Mouse (Mus musculus): ENCODE measurements around the gene Arhgef3.

The Arhgef3 gene

GRCm38 (mm10) chr14:27379404-27379803, 264.7 kb downstream of the Arhgef3 start:
- DNase-seq (ENCODE audit: low spot score) = no peak

- DNase-seq (ENCODE audit: low spot score) = no peak
Observed at GRCm38 (mm10) chr14:27381459-27381858, 266.8 kb downstream of the Arhgef3 start.

GRCm38 (mm10) chr14:27383321-27383830, 268.7 kb downstream of the Arhgef3 start:
- no peak for DNase-seq (ENCODE audit: low spot score)

- no peak for DNase-seq (ENCODE audit: low spot score)
Observed at GRCm38 (mm10) chr14:27384143-27384542, 269.4 kb downstream of the Arhgef3 start.

- DNase-seq (ENCODE audit: low spot score) = no peak
Observed at GRCm38 (mm10) chr14:27388616-27389015, 273.9 kb downstream of the Arhgef3 start.

- DNase-seq (ENCODE audit: low spot score) = no peak
Observed at GRCm38 (mm10) chr14:27389722-27390121, 275.0 kb downstream of the Arhgef3 start.

GRCm38 (mm10) chr14:27390663-27391062, 276.0 kb downstream of the Arhgef3 start:
- DNase-seq (ENCODE audit: low spot score) = no peak

- DNase-seq (ENCODE audit: low spot score) = no peak
Observed at GRCm38 (mm10) chr14:27391776-27392308, 277.1 kb downstream of the Arhgef3 start.

GRCm38 (mm10) chr14:27392660-27393059, 278.0 kb downstream of the Arhgef3 start:
- DNase-seq (ENCODE audit: low spot score) = no peak

GRCm38 (mm10) chr14:27393806-27394205, 279.1 kb downstream of the Arhgef3 start:
- DNase-seq (ENCODE audit: low spot score) = no peak

- DNase-seq (ENCODE audit: low spot score) = no peak
Observed at GRCm38 (mm10) chr14:27396424-27396823, 281.7 kb downstream of the Arhgef3 start.

- DNase-seq (ENCODE audit: low spot score) = no peak
Observed at GRCm38 (mm10) chr14:27397526-27397925, 282.8 kb downstream of the Arhgef3 start.

GRCm38 (mm10) chr14:27400495-27400894, 285.8 kb downstream of the Arhgef3 start:
- no peak for DNase-seq (ENCODE audit: low spot score)

GRCm38 (mm10) chr14:27401717-27402278, 287.1 kb downstream of the Arhgef3 start:
- no peak for DNase-seq (ENCODE audit: low spot score)

GRCm38 (mm10) chr14:27402332-27403250, 287.9 kb downstream of the Arhgef3 start:
- no peak for DNase-seq (ENCODE audit: low spot score)

GRCm38 (mm10) chr14:27405452-27405851, 290.8 kb downstream of the Arhgef3 start:
- DNase-seq (ENCODE audit: low spot score) = no peak

- no peak for DNase-seq (ENCODE audit: low spot score)
Observed at GRCm38 (mm10) chr14:27405947-27406346, 291.2 kb downstream of the Arhgef3 start.

GRCm38 (mm10) chr14:27408240-27408639, 293.5 kb downstream of the Arhgef3 start:
- DNase-seq (ENCODE audit: low spot score) = no peak

- DNase-seq (ENCODE audit: low spot score) = no peak
Observed at GRCm38 (mm10) chr14:27409662-27410061, 295.0 kb downstream of the Arhgef3 start.

- DNase-seq (ENCODE audit: low spot score) = no peak
Observed at GRCm38 (mm10) chr14:27411492-27411891, 296.8 kb downstream of the Arhgef3 start.

- DNase-seq (ENCODE audit: low spot score) = no peak
Observed at GRCm38 (mm10) chr14:27412699-27413098, 298.0 kb downstream of the Arhgef3 start.

- peak; percentile 62 for DNase-seq (ENCODE audit: low spot score)
Observed at GRCm38 (mm10) chr14:27413961-27414360, 299.3 kb downstream of the Arhgef3 start.

- DNase-seq (ENCODE audit: low spot score) = no peak
Observed at GRCm38 (mm10) chr14:27420816-27421215, 306.1 kb downstream of the Arhgef3 start.
